Mouse (Mus musculus): ENCODE measurements at regions not wholly inside any gene's neighbourhood (a gene's known extent, or its start where the extent isn't known, plus 50 kb on each side); places are given as distances from the start of the nearest gene placed in this dataset.

GRCm38 (mm10) chr16:30873493-30874211, 207.6 kb downstream of the Xxylt1 start:
- no peak for DNase-seq (ENCODE audit: low read depth)

GRCm38 (mm10) chr16:30875235-30875829, 205.9 kb downstream of the Xxylt1 start:
- no peak for DNase-seq (ENCODE audit: low read depth)

- DNase-seq (ENCODE audit: low read depth), result no peak
These were observed 202.4 kb downstream of the Xxylt1 start for GRCm38 (mm10) chr16:30878821-30879220.

GRCm38 (mm10) chr16:30879878-30880277, 201.4 kb downstream of the Xxylt1 start:
- DNase-seq (ENCODE audit: low read depth), result no peak

GRCm38 (mm10) chr16:30880682-30881081, 200.6 kb downstream of the Xxylt1 start:
- DNase-seq (ENCODE audit: low read depth), result no peak

GRCm38 (mm10) chr16:30881186-30881585, 200.0 kb downstream of the Xxylt1 start:
- DNase-seq (ENCODE audit: low read depth), result no peak

GRCm38 (mm10) chr16:30883490-30884188, 197.6 kb downstream of the Xxylt1 start:
- no peak for DNase-seq (ENCODE audit: low read depth)

GRCm38 (mm10) chr16:30884189-30884551, 197.1 kb downstream of the Xxylt1 start:
- no peak for DNase-seq (ENCODE audit: low read depth)

- DNase-seq (ENCODE audit: low read depth), result no peak
These were observed 194.2 kb downstream of the Xxylt1 start for GRCm38 (mm10) chr16:30886982-30887381.

GRCm38 (mm10) chr16:30887536-30887935, 193.7 kb downstream of the Xxylt1 start:
- no peak for DNase-seq (ENCODE audit: low read depth)

- no peak for DNase-seq (ENCODE audit: low read depth)
These were observed 192.5 kb downstream of the Xxylt1 start for GRCm38 (mm10) chr16:30888556-30889323.

GRCm38 (mm10) chr16:30892606-30893005, 188.6 kb downstream of the Xxylt1 start:
- no peak for DNase-seq (ENCODE audit: low read depth)

- no peak for DNase-seq (ENCODE audit: low read depth)
These were observed 187.1 kb downstream of the Xxylt1 start for GRCm38 (mm10) chr16:30894086-30894485.

- no peak for DNase-seq (ENCODE audit: low read depth)
These were observed 186.2 kb downstream of the Xxylt1 start for GRCm38 (mm10) chr16:30895021-30895420.

GRCm38 (mm10) chr16:30897371-30897770, 183.9 kb downstream of the Xxylt1 start:
- DNase-seq (ENCODE audit: low read depth), result no peak

- no peak for DNase-seq (ENCODE audit: low read depth)
These were observed 181.1 kb downstream of the Xxylt1 start for GRCm38 (mm10) chr16:30900121-30900520.

GRCm38 (mm10) chr16:30901309-30901708, 179.9 kb downstream of the Xxylt1 start:
- DNase-seq (ENCODE audit: low read depth), result no peak
